Mouse (Mus musculus) lung, adult 2 months (tissue): ENCODE results near the gene Troap.
A peak's percentile ranks its signal among the peaks of the same experiment; 100 is the strongest.

Experiments
- CTCF ChIP-seq: fragments of 200-500 bp; IDR thresholded peaks from 2 replicates; pipeline ENCODE4 v1.5.1; 2011; ENCODE audit warnings: mild to moderate bottlenecking, low read length, control low read depth; ENCODE audit not compliant: insufficient read depth
- POLR2A ChIP-seq: fragments of 200-500 bp; IDR thresholded peaks from 2 replicates; pipeline ENCODE4 v1.6.1; 2011; ENCODE audit warnings: low read depth, mild to moderate bottlenecking, control low read depth, low read length, borderline replicate concordance; ENCODE audit errors: extremely low read depth

GRCm38 (mm10) chr15:99087253-99088075, 13.1 kb downstream of the Troap start, which contains the start of gene C1ql4:
- TF ChIP-seq CTCF (peak; percentile 20; the same call in 1 of the 2 replicates), POLR2A (no peak)
